Mouse (Mus musculus): ENCODE data around the gene Gm2696. TPM values are rescaled to one million over a fixed set of nuclear protein-coding genes. Genes with fewer than 3 reads are reported as not detected.
"Not testable (repeated sequence)": the region's sequence is repeated elsewhere in the genome, so short reads cannot be mapped to it uniquely, and the experiment has no call there.

The Gm2696 gene
- not detected in 2 replicates for polyA plus RNA-seq (2015; fragmentation: Nextera tagmentation; extraction: Ambion mirVana)

- H3K9ac ChIP-seq (ENCODE audit: low read depth, low read length): no peak within 1 kb of the TSS
- 37% methylated on average over 4 of the region's 4 CpGs for whole genome bisulfite sequencing (ENCODE audit: insufficient replicate concordance)
- no peaks in the 10 kb centered on the region for H3K36me3 ChIP-seq (ENCODE audit: control insufficient read depth, insufficient read depth)
- H3K27ac ChIP-seq (ENCODE audit: low read length): no peak within 1 kb of the TSS
- H3K27me3 ChIP-seq (ENCODE audit: control insufficient read depth, insufficient read depth, low read depth, low read length): no peaks in the 10 kb centered on the region
- no peaks in the 10 kb centered on the region for H3K9me3 ChIP-seq (replicated peaks; ENCODE audit: control insufficient read depth, low read length)
- H3K4me3 ChIP-seq (ENCODE audit: low read depth, low read length): no peak within 1 kb of the TSS
- no peak within 1 kb of the TSS for H3K4me2 ChIP-seq (ENCODE audit: low read depth, low read length)
- no peak for ATAC-seq (ENCODE audit: low read depth)
- no peaks in the 10 kb centered on the region for H3K4me1 ChIP-seq (ENCODE audit: control insufficient read depth, low read depth, low read length)
Observed at GRCm38 (mm10) chr10:77814382-77814781, at the start of gene Gm2696. Gm2696 (plus strand) TSS chr10:77814682.

GRCm38 (mm10) chr10:77769727-77770126 is 44.8 kb upstream of the Gm2696 start:
- no peak for ATAC-seq (ENCODE audit: low read depth)
- Histone ChIP-seq H3K27ac (ENCODE audit: low read length) (no peak overlapping the region), H3K4me2 (ENCODE audit: low read depth, low read length) (no peak overlapping the region), H3K36me3 (ENCODE audit: control insufficient read depth, insufficient read depth) (no peaks in the 10 kb centered on the region), H3K9ac (ENCODE audit: low read depth, low read length) (no peak overlapping the region), H3K4me3 (ENCODE audit: low read depth, low read length) (no peak overlapping the region), H3K9me3 (replicated peaks; ENCODE audit: control insufficient read depth, low read length) (no peaks in the 10 kb centered on the region), H3K27me3 (ENCODE audit: control insufficient read depth, insufficient read depth, low read depth, low read length) (no peaks in the 10 kb centered on the region), H3K4me1 (ENCODE audit: control insufficient read depth, low read depth, low read length) (no peaks in the 10 kb centered on the region)
- 67% methylated on average over 1 of the region's 1 CpGs for WGBS (ENCODE audit: insufficient replicate concordance)

GRCm38 (mm10) chr10:77771225-77771624 is 43.3 kb upstream of the Gm2696 start, which contains the start of gene Gm3238:
Gm3238 (minus strand) TSS chr10:77771325.
- H3K27me3 ChIP-seq (ENCODE audit: control insufficient read depth, insufficient read depth, low read depth, low read length); ATAC-seq (ENCODE audit: low read depth); H3K4me2 ChIP-seq (ENCODE audit: low read depth, low read length); H3K36me3 ChIP-seq (ENCODE audit: control insufficient read depth, insufficient read depth); H3K9me3 ChIP-seq (replicated peaks; ENCODE audit: control insufficient read depth, low read length); H3K27ac ChIP-seq (ENCODE audit: low read length); H3K4me1 ChIP-seq (ENCODE audit: control insufficient read depth, low read depth, low read length); H3K4me3 ChIP-seq (ENCODE audit: low read depth, low read length); H3K9ac ChIP-seq (ENCODE audit: low read depth, low read length): not testable (repeated sequence)
- no CpG with 5 or more reads among the region's 1 CpGs for WGBS (ENCODE audit: insufficient replicate concordance)

DNA sequence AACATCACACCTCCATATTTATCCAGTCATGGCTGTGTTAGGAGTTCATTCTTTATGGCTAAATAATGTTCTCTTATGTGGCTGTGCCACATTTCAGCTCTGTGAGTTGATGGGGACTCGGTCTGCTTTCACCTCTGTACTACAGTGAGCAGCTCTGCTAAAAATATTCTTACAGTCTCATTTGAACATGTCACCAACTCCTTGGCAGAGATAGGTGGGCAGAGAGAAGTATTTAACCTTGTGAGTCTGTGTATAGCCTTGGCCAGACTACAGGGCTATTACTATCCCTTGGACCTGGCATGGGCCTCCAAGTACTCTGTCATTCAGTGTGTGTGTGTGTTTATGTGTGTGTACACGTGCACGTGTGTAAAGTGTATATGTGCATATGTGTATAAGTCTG is 42.3 kb upstream of the Gm2696 start:
- whole genome bisulfite sequencing (ENCODE audit: insufficient replicate concordance): 50% methylated on average over 1 of the region's 3 CpGs
- H3K9me3 ChIP-seq (replicated peaks; ENCODE audit: control insufficient read depth, low read length); H3K4me1 ChIP-seq (ENCODE audit: control insufficient read depth, low read depth, low read length); H3K4me2 ChIP-seq (ENCODE audit: low read depth, low read length); ATAC-seq (ENCODE audit: low read depth); H3K27me3 ChIP-seq (ENCODE audit: control insufficient read depth, insufficient read depth, low read depth, low read length); H3K9ac ChIP-seq (ENCODE audit: low read depth, low read length); H3K4me3 ChIP-seq (ENCODE audit: low read depth, low read length); H3K27ac ChIP-seq (ENCODE audit: low read length); H3K36me3 ChIP-seq (ENCODE audit: control insufficient read depth, insufficient read depth): not testable (repeated sequence)

DNA sequence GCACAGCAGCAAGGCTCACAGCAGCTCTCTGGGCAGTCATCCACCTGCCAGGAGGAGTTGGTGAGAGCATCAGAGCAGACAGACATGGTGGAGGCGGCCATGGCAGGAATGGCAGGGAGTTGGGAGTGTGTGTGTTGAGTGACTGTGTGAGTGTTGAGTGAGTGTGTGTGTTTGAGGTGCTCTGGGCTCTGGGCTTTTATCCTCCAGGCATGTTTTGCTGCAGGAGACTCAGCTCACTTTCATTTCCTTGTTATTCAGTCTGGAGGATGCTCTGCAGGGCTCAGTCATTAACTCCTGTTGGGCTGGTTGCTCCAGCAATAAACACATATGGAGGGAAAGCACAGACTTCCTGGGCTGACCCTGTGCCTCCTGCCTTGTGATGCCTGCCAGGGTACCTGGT is 37.6 kb upstream of the Gm2696 start, which contains the start of gene Gm7138:
Gene Gm7138, minus strand, starts transcription at position 101 of the 400 bp plus-strand sequence.
- H3K4me3 ChIP-seq (ENCODE audit: low read depth, low read length); H3K36me3 ChIP-seq (ENCODE audit: control insufficient read depth, insufficient read depth); H3K9me3 ChIP-seq (replicated peaks; ENCODE audit: control insufficient read depth, low read length); ATAC-seq (ENCODE audit: low read depth); H3K4me1 ChIP-seq (ENCODE audit: control insufficient read depth, low read depth, low read length); H3K27ac ChIP-seq (ENCODE audit: low read length); H3K27me3 ChIP-seq (ENCODE audit: control insufficient read depth, insufficient read depth, low read depth, low read length); H3K9ac ChIP-seq (ENCODE audit: low read depth, low read length); H3K4me2 ChIP-seq (ENCODE audit: low read depth, low read length): not testable (repeated sequence)
- 57% methylated on average over 1 of the region's 1 CpGs for WGBS (ENCODE audit: insufficient replicate concordance)

- WGBS (ENCODE audit: insufficient replicate concordance): 50% methylated on average over 1 of the region's 1 CpGs
Observed at GRCm38 (mm10) chr10:77782442-77782841, 32.0 kb upstream of the Gm2696 start, which contains the start of gene Gm3250. Gm3250 (minus strand) TSS chr10:77782542.

DNA sequence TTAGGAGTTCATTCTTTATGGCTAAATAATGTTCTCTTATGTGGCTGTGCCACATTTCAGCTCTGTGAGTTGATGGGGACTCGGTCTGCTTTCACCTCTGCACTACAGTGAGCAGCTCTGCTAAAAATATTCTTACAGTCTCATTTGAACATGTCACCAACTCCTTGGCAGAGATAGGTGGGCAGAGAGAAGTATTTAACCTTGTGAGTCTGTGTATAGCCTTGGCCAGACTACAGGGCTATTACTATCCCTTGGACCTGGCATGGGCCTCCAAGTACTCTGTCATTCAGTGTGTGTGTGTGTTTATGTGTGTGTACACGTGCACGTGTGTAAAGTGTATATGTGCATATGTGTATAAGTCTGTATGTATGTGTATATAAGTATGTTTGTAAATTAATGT is 31.1 kb upstream of the Gm2696 start:
- whole genome bisulfite sequencing (ENCODE audit: insufficient replicate concordance): 45% methylated on average over 1 of the region's 3 CpGs
- H3K9me3 ChIP-seq (replicated peaks; ENCODE audit: control insufficient read depth, low read length); H3K36me3 ChIP-seq (ENCODE audit: control insufficient read depth, insufficient read depth); H3K9ac ChIP-seq (ENCODE audit: low read depth, low read length); H3K4me2 ChIP-seq (ENCODE audit: low read depth, low read length); H3K27ac ChIP-seq (ENCODE audit: low read length); H3K4me1 ChIP-seq (ENCODE audit: control insufficient read depth, low read depth, low read length); ATAC-seq (ENCODE audit: low read depth); H3K27me3 ChIP-seq (ENCODE audit: control insufficient read depth, insufficient read depth, low read depth, low read length); H3K4me3 ChIP-seq (ENCODE audit: low read depth, low read length): not testable (repeated sequence)

More at GRCm38 (mm10) chr10:77782442-77782841, 32.0 kb upstream of the Gm2696 start, which contains the start of gene Gm3250:
- H3K9ac ChIP-seq (ENCODE audit: low read depth, low read length); H3K4me2 ChIP-seq (ENCODE audit: low read depth, low read length); ATAC-seq (ENCODE audit: low read depth); H3K27ac ChIP-seq (ENCODE audit: low read length); H3K9me3 ChIP-seq (replicated peaks; ENCODE audit: control insufficient read depth, low read length); H3K4me3 ChIP-seq (ENCODE audit: low read depth, low read length); H3K27me3 ChIP-seq (ENCODE audit: control insufficient read depth, insufficient read depth, low read depth, low read length); H3K4me1 ChIP-seq (ENCODE audit: control insufficient read depth, low read depth, low read length); H3K36me3 ChIP-seq (ENCODE audit: control insufficient read depth, insufficient read depth): not testable (repeated sequence)

- not testable (repeated sequence) for H3K4me1 ChIP-seq (ENCODE audit: control insufficient read depth, low read depth, low read length); H3K36me3 ChIP-seq (ENCODE audit: control insufficient read depth, insufficient read depth); ATAC-seq (ENCODE audit: low read depth); H3K4me3 ChIP-seq (ENCODE audit: low read depth, low read length); H3K9me3 ChIP-seq (replicated peaks; ENCODE audit: control insufficient read depth, low read length); H3K27me3 ChIP-seq (ENCODE audit: control insufficient read depth, insufficient read depth, low read depth, low read length); H3K27ac ChIP-seq (ENCODE audit: low read length); H3K4me2 ChIP-seq (ENCODE audit: low read depth, low read length); H3K9ac ChIP-seq (ENCODE audit: low read depth, low read length)
- WGBS (ENCODE audit: insufficient replicate concordance): no CpG with 5 or more reads among the region's 1 CpGs
Observed at GRCm38 (mm10) chr10:77787876-77788275, 26.6 kb upstream of the Gm2696 start, which contains the start of gene Gm7137. Gm7137 (minus strand) TSS chr10:77788200.

- 47% methylated on average over 2 of the region's 2 CpGs for WGBS (ENCODE audit: insufficient replicate concordance)
- no peaks in the 10 kb centered on the region for H3K4me1 ChIP-seq (ENCODE audit: control insufficient read depth, low read depth, low read length)
- H3K36me3 ChIP-seq (ENCODE audit: control insufficient read depth, insufficient read depth): no peaks in the 10 kb centered on the region
- H3K9me3 ChIP-seq (replicated peaks; ENCODE audit: control insufficient read depth, low read length): no peaks in the 10 kb centered on the region
- no peak for ATAC-seq (ENCODE audit: low read depth)
- no peaks in the 10 kb centered on the region for H3K27me3 ChIP-seq (ENCODE audit: control insufficient read depth, insufficient read depth, low read depth, low read length)
- no peak overlapping the region for H3K4me2 ChIP-seq (ENCODE audit: low read depth, low read length)
- no peak overlapping the region for H3K4me3 ChIP-seq (ENCODE audit: low read depth, low read length)
- H3K27ac ChIP-seq (ENCODE audit: low read length): no peak overlapping the region
- H3K9ac ChIP-seq (ENCODE audit: low read depth, low read length): no peak overlapping the region
Observed at GRCm38 (mm10) chr10:77788621-77789020, 25.9 kb upstream of the Gm2696 start.
